Mouse (Mus musculus): Measurements from ENCODE around the gene Cd69. TPM values are rescaled to one million over a fixed set of nuclear protein-coding genes. Genes with fewer than 3 reads are reported as not detected.

Gene Cd69
- polyA plus RNA-seq, 1 experiment, result 0.20 TPM

GRCm38 (mm10) chr6:129228935-129229773, 46.1 kb downstream of the Cd69 start:
- DNase-seq (ENCODE audit: extremely low spot score in 1 of 2, low spot score in 1 of 2), result no peak

GRCm38 (mm10) chr6:129225078-129225477, 50.2 kb downstream of the Cd69 start:
- no peak for DNase-seq (ENCODE audit: extremely low spot score in 1 of 2, low spot score in 1 of 2)

- DNase-seq (ENCODE audit: extremely low spot score in 1 of 2, low spot score in 1 of 2), result no peak
Observed at GRCm38 (mm10) chr6:129224090-129224489, 51.1 kb downstream of the Cd69 start.

- DNase-seq (ENCODE audit: extremely low spot score in 1 of 2, low spot score in 1 of 2), result no peak
Observed at GRCm38 (mm10) chr6:129223611-129224010, 51.6 kb downstream of the Cd69 start.

- no peak for DNase-seq (ENCODE audit: extremely low spot score in 1 of 2, low spot score in 1 of 2)
Observed at GRCm38 (mm10) chr6:129222188-129222800, 52.9 kb downstream of the Cd69 start.

- no peak for DNase-seq (ENCODE audit: extremely low spot score in 1 of 2, low spot score in 1 of 2)
Observed at GRCm38 (mm10) chr6:129221053-129221452, 54.2 kb downstream of the Cd69 start.

- DNase-seq (ENCODE audit: extremely low spot score in 1 of 2, low spot score in 1 of 2), result no peak
Observed at GRCm38 (mm10) chr6:129219897-129220517, 55.2 kb downstream of the Cd69 start.

GRCm38 (mm10) chr6:129218191-129218696, 57.0 kb downstream of the Cd69 start:
- no peak for DNase-seq (ENCODE audit: extremely low spot score in 1 of 2, low spot score in 1 of 2)

Other genes starting within 250 kb of the Cd69 start
- 0.04 TPM in 1 of 2 replicates, not detected in the other for gene Klrb1f, start 229.5 kb downstream of the Cd69 start, polyA plus RNA-seq (2012; rRNA removed)
- 0.06 and 0.08 TPM in 2 replicates for gene Clec2e, start 174.5 kb downstream of the Cd69 start, polyA plus RNA-seq (2012; rRNA removed)
- gene Clec2d, start 94.8 kb downstream of the Cd69 start, polyA plus RNA-seq (2012; rRNA removed), result 14.0 and 20.5 TPM in 2 replicates
- gene 4922502D21Rik, start 56.4 kb upstream of the Cd69 start, polyA plus RNA-seq (2012; rRNA removed), result not detected in 2 replicates
- gene Clec12a, start 67.3 kb upstream of the Cd69 start, polyA plus RNA-seq (2012; rRNA removed), result 0.36 and 0.44 TPM in 2 replicates
- gene Clec12b, start 110.4 kb upstream of the Cd69 start, polyA plus RNA-seq (2012; rRNA removed), result 0.13 and 0.22 TPM in 2 replicates
- gene Clec1b, start 121.9 kb upstream of the Cd69 start, polyA plus RNA-seq (2012; rRNA removed), result 0.15 TPM in 1 of 2 replicates, not detected in the other
- 0.11 TPM in 1 of 2 replicates, not detected in the other for gene Clec9a, start 133.4 kb upstream of the Cd69 start, polyA plus RNA-seq (2012; rRNA removed)
- 1.4 and 1.9 TPM in 2 replicates for gene Clec1a, start 176.6 kb upstream of the Cd69 start, polyA plus RNA-seq (2012; rRNA removed)
- gene Olr1, start 231.7 kb upstream of the Cd69 start, polyA plus RNA-seq (2012; rRNA removed), result 0.20 and 0.63 TPM in 2 replicates
- not detected in 2 replicates for gene Tmem52b, start 237.1 kb upstream of the Cd69 start, polyA plus RNA-seq (2012; rRNA removed)

All from frontal cortex, adult 2 months (tissue).